Mouse (Mus musculus): ENCODE data around the gene Nit2.
A peak's percentile ranks its signal among the peaks of the same experiment; 100 is the strongest.

The Nit2 gene

GRCm38 (mm10) chr16:57159835-57160234 lies 7.3 kb downstream of the Nit2 start:
- no peak for DNase-seq

- DNase-seq: no peak
These were observed 9.4 kb downstream of the Nit2 start for GRCm38 (mm10) chr16:57157728-57158127.

GRCm38 (mm10) chr16:57157076-57157475 lies 10.1 kb downstream of the Nit2 start:
- no peak for DNase-seq

- DNase-seq: no peak
These were observed 11.2 kb downstream of the Nit2 start for GRCm38 (mm10) chr16:57155899-57156298.

GRCm38 (mm10) chr16:57151437-57151836 lies 15.7 kb downstream of the Nit2 start:
- no peak for DNase-seq

GRCm38 (mm10) chr16:57144741-57145140 lies 22.4 kb downstream of the Nit2 start:
- no peak for DNase-seq

DNA sequence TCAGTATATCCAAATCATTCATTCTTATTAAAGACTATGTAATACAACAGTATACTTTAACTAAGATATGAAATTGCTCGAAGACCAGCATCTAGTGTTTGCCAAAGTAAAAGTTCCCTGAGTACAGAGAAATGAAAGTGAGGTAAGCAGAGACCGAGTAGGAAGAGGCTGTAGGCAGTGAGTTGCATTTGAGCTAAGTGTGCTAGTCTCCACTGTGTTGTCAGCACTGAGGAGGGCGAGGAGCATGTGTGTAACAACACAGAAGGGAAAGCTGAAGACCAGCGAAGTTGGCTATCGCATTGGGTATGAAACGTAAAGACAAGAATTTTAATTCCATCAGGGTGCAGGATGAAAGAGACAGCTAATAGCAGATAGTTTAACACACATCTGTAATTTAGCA lies 33.5 kb downstream of the Nit2 start:
- DNase-seq: no peak

DNA sequence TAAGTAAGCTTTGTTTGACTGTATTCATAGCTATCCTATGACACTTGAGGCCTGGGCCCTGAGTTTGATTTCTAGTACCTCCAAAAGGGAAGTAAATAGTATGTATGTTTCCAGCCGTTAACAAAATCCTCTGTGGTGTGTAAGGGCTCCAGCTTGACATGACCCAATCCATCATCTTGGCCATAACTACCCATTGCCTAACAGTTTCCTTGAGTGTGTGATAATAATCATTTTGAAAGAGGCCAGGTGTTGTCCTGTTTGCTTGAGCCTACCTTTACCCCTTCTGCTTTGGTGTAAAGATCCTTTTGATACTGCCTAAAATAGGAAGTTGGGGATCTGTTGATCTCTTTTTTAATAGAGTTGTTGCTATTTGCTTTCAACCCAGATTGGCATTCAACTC lies 34.8 kb downstream of the Nit2 start:
- DNase-seq: no peak

- no peak for DNase-seq
These were observed 35.6 kb downstream of the Nit2 start for GRCm38 (mm10) chr16:57131544-57131943.

- DNase-seq: no peak
These were observed 36.3 kb downstream of the Nit2 start for GRCm38 (mm10) chr16:57130752-57131400.

DNA sequence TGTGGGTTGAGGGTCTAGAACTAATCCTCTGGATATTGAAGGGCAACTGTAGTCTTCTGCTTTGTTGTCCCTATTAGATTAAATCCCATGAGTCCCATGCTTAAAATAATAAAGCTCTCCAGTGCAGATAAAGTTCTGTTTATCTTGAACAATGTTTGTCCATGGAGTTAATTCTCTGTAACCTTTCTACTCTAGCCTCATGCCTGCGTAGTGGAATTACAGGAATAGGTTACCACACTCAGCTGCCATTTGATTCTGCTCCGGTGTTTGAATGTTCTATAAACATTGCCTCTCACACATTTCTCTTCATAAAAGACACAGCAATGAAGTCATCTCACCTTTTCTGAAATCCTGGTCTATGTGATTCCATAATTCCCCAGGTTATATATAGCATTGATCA lies 39.3 kb downstream of the Nit2 start:
- DNase-seq: no peak

GRCm38 (mm10) chr16:57126268-57126667 lies 40.9 kb downstream of the Nit2 start:
- no peak for DNase-seq

DNA sequence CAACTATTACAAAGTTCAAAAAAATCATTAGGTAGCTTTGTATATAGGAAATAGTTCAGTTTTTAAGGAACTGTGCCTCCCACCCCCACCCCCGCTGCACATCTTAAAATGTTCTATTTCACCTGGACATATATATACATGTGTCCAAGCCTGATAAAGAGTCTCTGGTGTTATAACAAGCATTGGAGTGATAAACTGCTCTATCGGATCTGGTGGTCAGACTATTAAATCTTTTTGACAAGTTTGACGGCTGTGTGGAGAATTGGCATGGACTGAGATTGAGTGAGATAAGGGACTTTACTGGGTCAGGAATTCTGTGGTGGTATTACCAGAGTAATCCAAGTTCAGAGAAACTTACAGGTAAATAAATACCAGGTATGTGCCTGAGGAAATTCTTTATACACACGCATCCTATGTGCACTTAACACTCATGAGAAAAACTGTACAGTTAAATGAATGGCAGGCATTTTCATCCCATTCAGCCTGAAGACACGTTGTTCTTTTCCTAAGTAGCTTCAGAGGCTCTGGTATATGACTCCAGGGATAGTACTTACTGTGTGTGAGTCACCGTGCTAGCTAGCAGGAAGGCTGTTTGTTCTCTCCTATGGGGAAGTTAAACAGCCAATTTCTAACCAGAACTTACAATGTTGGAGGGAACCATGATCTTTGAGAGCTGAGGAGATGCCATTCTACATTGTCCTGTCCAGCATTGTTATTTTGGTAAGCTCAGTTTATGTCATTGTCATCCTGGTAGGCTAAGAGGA lies 44.3 kb downstream of the Nit2 start:
- no peak for DNase-seq

DNA sequence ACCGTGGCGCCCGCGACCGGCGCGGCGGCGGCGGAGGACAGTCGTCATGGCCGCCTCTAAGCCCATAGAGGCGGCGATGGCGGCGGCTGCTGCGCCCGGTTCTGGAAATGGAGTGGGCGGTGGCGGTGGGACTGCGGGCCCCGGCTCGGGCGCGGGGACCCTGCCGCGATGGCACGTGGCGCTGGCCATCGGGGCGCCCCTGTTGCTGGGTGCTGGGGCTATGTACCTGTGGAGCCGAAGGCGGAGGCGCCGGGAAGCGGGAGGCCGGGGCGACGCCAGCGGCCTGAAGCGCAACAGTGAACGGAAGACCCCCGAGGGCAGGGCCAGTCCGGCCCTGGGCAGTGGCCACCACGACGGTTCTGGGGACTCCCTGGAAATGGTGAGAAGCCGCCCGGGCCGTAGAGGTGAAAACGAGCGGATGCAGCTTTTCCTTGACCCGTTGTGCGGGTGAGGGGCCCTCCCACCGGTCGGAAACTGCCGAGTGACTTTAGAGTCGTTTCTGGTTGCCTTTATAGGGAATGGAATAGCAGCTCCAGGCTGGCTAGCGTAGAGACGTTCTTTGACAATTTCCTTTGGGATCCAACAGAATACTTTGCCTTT lies 45.2 kb downstream of the Nit2 start:
- DNase-seq: no peak

DNA sequence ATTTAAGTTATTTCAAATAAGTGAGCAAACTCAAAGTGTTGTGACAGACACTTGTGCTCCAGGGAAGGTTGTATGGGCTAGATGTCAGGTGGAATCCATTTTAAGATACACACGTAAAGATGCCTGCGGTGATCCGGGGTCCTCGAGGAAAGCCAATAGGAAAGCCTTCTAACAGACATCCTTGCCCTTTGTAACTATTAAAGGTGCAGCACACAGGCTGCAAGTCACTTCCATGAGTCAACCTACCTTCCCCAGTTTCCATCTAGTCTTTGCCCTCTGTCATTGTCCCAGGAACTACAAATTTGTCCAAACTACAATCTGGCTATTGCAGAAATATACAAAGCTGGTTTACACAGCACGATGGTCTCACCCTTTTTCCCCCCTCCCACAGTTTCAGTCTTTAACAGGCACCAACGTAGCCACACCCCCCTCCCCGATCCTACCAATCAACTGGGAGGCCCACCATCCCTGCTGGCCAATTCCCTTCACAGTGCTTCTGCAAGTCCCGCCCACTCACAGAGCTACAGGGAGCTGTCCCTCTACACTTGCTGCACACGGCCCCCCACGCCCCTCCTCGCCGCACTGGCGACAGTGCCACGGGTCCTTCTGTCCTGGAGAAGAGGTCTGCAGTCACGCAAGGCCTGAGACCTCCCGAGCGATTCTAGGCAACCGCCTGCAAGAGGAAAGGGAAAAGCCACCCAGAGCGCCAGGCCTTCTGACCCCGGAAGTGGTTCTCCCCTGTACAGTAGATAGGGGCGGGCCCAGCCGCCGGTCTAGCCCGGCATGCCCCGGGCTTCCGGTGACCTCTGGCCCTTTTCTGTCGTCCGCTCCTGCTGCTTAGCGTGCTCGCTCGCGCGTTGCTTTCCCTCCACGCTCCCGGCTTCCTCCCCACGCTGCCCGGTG lies 46.0 kb downstream of the Nit2 start, which contains the start of gene Tomm70a:
Tomm70a (plus strand) TSS at position 791 of the 903 bp plus-strand sequence.
- DNase-seq: peak; percentile 92

- no peak for DNase-seq
These were observed 49.6 kb downstream of the Nit2 start for GRCm38 (mm10) chr16:57117562-57117961.

- no peak for DNase-seq
These were observed 51.1 kb downstream of the Nit2 start for GRCm38 (mm10) chr16:57116066-57116465.

All from thymus, postnatal 25 days (tissue).